In the genomic region with DNA sequence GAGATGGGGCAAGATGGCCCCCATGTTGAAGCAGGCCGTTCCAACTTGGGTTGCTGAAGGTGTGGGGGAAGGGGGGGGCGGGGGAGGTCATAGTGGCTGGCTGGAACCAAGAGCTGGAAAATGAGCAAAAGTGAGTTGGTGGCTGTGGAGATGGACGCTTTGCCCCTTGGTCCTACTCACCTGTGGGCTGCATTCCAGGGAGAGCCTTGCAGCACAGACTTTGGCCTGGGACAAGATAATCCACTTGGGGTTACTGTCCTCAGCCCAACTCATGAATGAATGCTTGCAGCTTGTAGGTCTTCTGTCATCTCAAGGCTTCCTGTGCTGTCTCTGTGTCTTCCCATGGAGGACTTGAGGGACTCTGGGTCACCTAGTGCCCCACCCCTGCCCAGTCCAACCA, we compare ENCODE assay signal across 25 mouse cellular contexts. TPM values are rescaled to one million over a fixed set of nuclear protein-coding genes. Genes with fewer than 3 reads are reported as not detected.
DNase-seq lines count a peak whose midpoint lies in the region; ATAC-seq and TF ChIP-seq lines count a peak whose summit lies in the region.
"Had no signal": no experiment of that assay in that cellular context is flagged by ENCODE, and none has a peak within 500 bp of the region (broad histone marks: within the 10 kb centered on the region; RNA-seq: fewer than 3 reads in every experiment).

No protein-coding gene starts in this region.

- no peaks in the 10 kb centered on the region for H3K9me3 ChIP-seq in embryonic facial prominence, embryonic 13.5 days
- H3K9me3 ChIP-seq in embryonic facial prominence, embryonic 10.5 days: no peaks in the 10 kb centered on the region
- no peaks in the 10 kb centered on the region for H3K9me3 ChIP-seq in heart, embryonic 15.5 days (replicated peaks)
- no peaks in the 10 kb centered on the region for H3K9me3 ChIP-seq in kidney, embryonic 14.5 days (ENCODE audit: control insufficient read depth, low read length)
- no peaks in the 10 kb centered on the region for H3K9me3 ChIP-seq in lung, postnatal 0 days (ENCODE audit: low read length)
- H3K9me3 ChIP-seq: forebrain, embryonic 15.5 days; limb, embryonic 12.5 days; midbrain, embryonic 12.5 days; stomach, embryonic 15.5 days had no signal

- intact Hi-C loops in heart, postnatal 10 days (cut with DNase I): loop anchor here (10.0 kb wide), 1 partner anchor 303 kb away; the partner anchor contains the start of gene Pea15a

- no peak for TF ChIP-seq EP300 in lung, postnatal 0 days (IDR thresholded peaks at IDR 0.05)

- ATAC-seq in embryonic facial prominence, embryonic 13.5 days (ENCODE audit: insufficient number of reproducible peaks, insufficient read depth, low FRiP score, low TSS enrichment, low read depth): no peak
- no peak for ATAC-seq in heart, embryonic 15.5 days (replicated peaks; ENCODE audit: insufficient number of reproducible peaks, insufficient read depth, low FRiP score, low read depth)
- ATAC-seq in kidney, embryonic 14.5 days (ENCODE audit: low FRiP score, low TSS enrichment): no peak
- ATAC-seq in lung, postnatal 0 days: no peak
- ATAC-seq: forebrain, embryonic 15.5 days; hindbrain, postnatal 0 days; intestine, embryonic 16.5 days had no signal

- H3K4me1 ChIP-seq in embryonic facial prominence, embryonic 13.5 days: peaks cover 47% of the 10 kb centered on the region
- peaks cover 50% of the 10 kb centered on the region for H3K4me1 ChIP-seq in embryonic facial prominence, embryonic 10.5 days
- peaks cover 71% of the 10 kb centered on the region for H3K4me1 ChIP-seq in heart, embryonic 15.5 days (replicated peaks)
- peaks cover 23% of the 10 kb centered on the region for H3K4me1 ChIP-seq in kidney, embryonic 14.5 days (ENCODE audit: control insufficient read depth, insufficient read depth, low read length)
- peaks cover 24% of the 10 kb centered on the region for H3K4me1 ChIP-seq in lung, postnatal 0 days (ENCODE audit: insufficient read depth, low read depth, low read length)

- no peak for DNase-seq in embryonic facial prominence, embryonic 10.5 days (ENCODE audit: low spot score)
- DNase-seq in heart, postnatal 10 days: no peak
- DNase-seq in kidney, adult 9 months: peak; percentile 67
- DNase-seq in lung, postnatal 0 days (ENCODE audit: low spot score): no peak
- DNase-seq in lung, postnatal 4 days: no peak
- DNase-seq: adrenal gland, postnatal 25 days; cerebellum, adult 9-10 months; layer of hippocampus, postnatal 36 days; thymus, adult 18-20 months; thymus, postnatal 36 days had no signal

- H3K36me3 ChIP-seq in embryonic facial prominence, embryonic 13.5 days: peaks cover 9% of the 10 kb centered on the region; the same call in 1 of the 2 replicates
- peaks cover 16% of the 10 kb centered on the region; the same call in 1 of the 2 replicates for H3K36me3 ChIP-seq in embryonic facial prominence, embryonic 10.5 days (replicated peaks)
- peaks cover 36% of the 10 kb centered on the region for H3K36me3 ChIP-seq in heart, embryonic 15.5 days
- H3K36me3 ChIP-seq in kidney, embryonic 14.5 days (ENCODE audit: control insufficient read depth, insufficient read depth, low read length): peaks cover 22% of the 10 kb centered on the region
- H3K36me3 ChIP-seq in lung, postnatal 0 days (ENCODE audit: insufficient read depth, low read length): peaks cover 32% of the 10 kb centered on the region
- H3K36me3 ChIP-seq: forebrain, embryonic 15.5 days; midbrain, embryonic 12.5 days had no signal

- TF ChIP-seq CTCF in lung, postnatal 0 days (IDR thresholded peaks at IDR 0.05): no peak

- no peak overlapping the region for H3K9ac ChIP-seq in embryonic facial prominence, embryonic 13.5 days
- no peak overlapping the region for H3K9ac ChIP-seq in heart, embryonic 15.5 days
- H3K9ac ChIP-seq in kidney, embryonic 14.5 days (ENCODE audit: low read depth, low read length): no peak overlapping the region
- no peak overlapping the region for H3K9ac ChIP-seq in lung, postnatal 0 days (replicated peaks; ENCODE audit: low read depth)
- H3K9ac ChIP-seq: forebrain, embryonic 15.5 days; limb, embryonic 12.5 days; liver, embryonic 14.5 days; lung, embryonic 14.5 days; midbrain, embryonic 12.5 days; stomach, embryonic 15.5 days had no signal

- no peak overlapping the region for H3K4me2 ChIP-seq in embryonic facial prominence, embryonic 13.5 days
- no peak overlapping the region for H3K4me2 ChIP-seq in heart, embryonic 15.5 days
- H3K4me2 ChIP-seq in kidney, embryonic 14.5 days (replicated peaks; ENCODE audit: low read depth, low read length): no peak overlapping the region
- no peak overlapping the region for H3K4me2 ChIP-seq in lung, postnatal 0 days (replicated peaks; ENCODE audit: low read depth, low read length)
- H3K4me2 ChIP-seq: forebrain, embryonic 15.5 days; limb, embryonic 12.5 days; lung, embryonic 14.5 days; midbrain, embryonic 12.5 days; stomach, embryonic 15.5 days had no signal

- 87% methylated on average over 3 of the region's 3 CpGs for WGBS in embryonic facial prominence, embryonic 13.5 days
- 87% methylated on average over 3 of the region's 3 CpGs for WGBS in embryonic facial prominence, embryonic 10.5 days
- 81% methylated on average over 3 of the region's 3 CpGs for WGBS in heart, embryonic 15.5 days
- 95% methylated on average over 3 of the region's 3 CpGs for WGBS in kidney, embryonic 14.5 days
- 85% methylated on average over 3 of the region's 3 CpGs for WGBS in lung, postnatal 0 days

- H3K27me3 ChIP-seq in embryonic facial prominence, embryonic 13.5 days: no peaks in the 10 kb centered on the region
- H3K27me3 ChIP-seq in embryonic facial prominence, embryonic 10.5 days (replicated peaks; ENCODE audit: low read depth, poor library complexity, severe bottlenecking): peaks cover 15% of the 10 kb centered on the region
- H3K27me3 ChIP-seq in heart, embryonic 15.5 days: no peaks in the 10 kb centered on the region
- H3K27me3 ChIP-seq in kidney, embryonic 14.5 days (ENCODE audit: control insufficient read depth, insufficient read depth, low read length): no peaks in the 10 kb centered on the region
- H3K27me3 ChIP-seq in lung, postnatal 0 days (replicated peaks; ENCODE audit: insufficient read depth, low read length): no peaks in the 10 kb centered on the region
- H3K27me3 ChIP-seq: forebrain, embryonic 15.5 days; limb, embryonic 12.5 days; stomach, embryonic 15.5 days had no signal

- 0 out of 2 replicates have a peak overlapping the region, but pooled peaks have one; percentile 11 for H3K27ac ChIP-seq in embryonic facial prominence, embryonic 13.5 days
- no peak overlapping the region for H3K27ac ChIP-seq in embryonic facial prominence, embryonic 10.5 days (replicated peaks)
- H3K27ac ChIP-seq in heart, embryonic 15.5 days: peak overlapping the region; percentile 39
- no peak overlapping the region for H3K27ac ChIP-seq in kidney, embryonic 14.5 days (ENCODE audit: low read depth, low read length)
- peak overlapping the region; percentile 32 for H3K27ac ChIP-seq in lung, postnatal 0 days (ENCODE audit: low read length)
- H3K27ac ChIP-seq: forebrain, embryonic 15.5 days; hindbrain, postnatal 0 days; layer of hippocampus, adult 2 months; limb, embryonic 12.5 days; liver, embryonic 14.5 days; midbrain, embryonic 12.5 days; stomach, embryonic 15.5 days had no signal

- no peak overlapping the region for H3K4me3 ChIP-seq in embryonic facial prominence, embryonic 13.5 days
- H3K4me3 ChIP-seq in embryonic facial prominence, embryonic 10.5 days: no peak overlapping the region
- no peak overlapping the region for H3K4me3 ChIP-seq in heart, embryonic 15.5 days
- H3K4me3 ChIP-seq in kidney, embryonic 14.5 days (ENCODE audit: low read length): no peak overlapping the region
- H3K4me3 ChIP-seq in lung, postnatal 0 days (ENCODE audit: low read depth, low read length): no peak overlapping the region
- H3K4me3 ChIP-seq: forebrain, embryonic 15.5 days; layer of hippocampus, adult 2 months; limb, embryonic 12.5 days; midbrain, embryonic 12.5 days; stomach, embryonic 15.5 days had no signal

RNA-seq across cellular contexts. Expression of gene Tagln2, which starts 7.9 kb away (rescaled TPM):
- 133 and 135 TPM in 2 replicates for polyA plus RNA-seq in embryonic facial prominence, embryonic 13.5 days (2015; fragmentation: Nextera tagmentation; extraction: Ambion mirVana)
- polyA plus RNA-seq in embryonic facial prominence, embryonic 10.5 days (2016; fragmentation: Nextera tagmentation; extraction: Ambion mirVana): 75.1 and 82.5 TPM in 2 replicates
- 276 and 327 TPM in 2 replicates for polyA plus RNA-seq in heart, embryonic 15.5 days (2015; fragmentation: Nextera tagmentation; extraction: Ambion mirVana)
- total RNA-seq in heart, postnatal 10 days (2021): 100 to 1,000 TPM; 173 to 178 TPM
- 81.0 and 139 TPM in 2 replicates for polyA plus RNA-seq in kidney, embryonic 14.5 days (2014; fragmentation: Nextera tagmentation; extraction: Ambion mirVana)
- 739 and 823 TPM in 2 replicates for polyA plus RNA-seq in lung, postnatal 0 days (2015; fragmentation: Nextera tagmentation; extraction: Ambion mirVana)

RNA-seq across cellular contexts. Expression of gene Cfap45, which starts 12.9 kb away (rescaled TPM):
- polyA plus RNA-seq in embryonic facial prominence, embryonic 13.5 days (2015; fragmentation: Nextera tagmentation; extraction: Ambion mirVana): 2.0 and 2.3 TPM in 2 replicates
- polyA plus RNA-seq in embryonic facial prominence, embryonic 10.5 days (2016; fragmentation: Nextera tagmentation; extraction: Ambion mirVana): 1.3 TPM in 2 replicates
- 2.3 and 3.3 TPM in 2 replicates for polyA plus RNA-seq in heart, embryonic 15.5 days (2015; fragmentation: Nextera tagmentation; extraction: Ambion mirVana)
- 1 to 10 TPM; 1.8 to 2.8 TPM for total RNA-seq in heart, postnatal 10 days (2021)
- polyA plus RNA-seq in kidney, embryonic 14.5 days (2014; fragmentation: Nextera tagmentation; extraction: Ambion mirVana): 1.0 and 1.2 TPM in 2 replicates
- polyA plus RNA-seq in lung, postnatal 0 days (2015; fragmentation: Nextera tagmentation; extraction: Ambion mirVana): 12.2 and 13.1 TPM in 2 replicates
- total RNA-seq: gastrocnemius, adult 8-10 months had no signal

RNA-seq across cellular contexts. Expression of gene Igsf9, which starts 26.1 kb away (rescaled TPM):
- polyA plus RNA-seq in embryonic facial prominence, embryonic 13.5 days (2015; fragmentation: Nextera tagmentation; extraction: Ambion mirVana): 75.6 and 83.2 TPM in 2 replicates
- 92.8 and 95.9 TPM in 2 replicates for polyA plus RNA-seq in embryonic facial prominence, embryonic 10.5 days (2016; fragmentation: Nextera tagmentation; extraction: Ambion mirVana)
- polyA plus RNA-seq in heart, embryonic 15.5 days (2015; fragmentation: Nextera tagmentation; extraction: Ambion mirVana): 2.9 and 7.7 TPM in 2 replicates
- total RNA-seq in heart, postnatal 10 days (2021): 1 to 10 TPM; 1.0 to 1.4 TPM
- polyA plus RNA-seq in kidney, embryonic 14.5 days (2014; fragmentation: Nextera tagmentation; extraction: Ambion mirVana): 37.8 and 41.8 TPM in 2 replicates
- 1.1 and 1.3 TPM in 2 replicates for polyA plus RNA-seq in lung, postnatal 0 days (2015; fragmentation: Nextera tagmentation; extraction: Ambion mirVana)

RNA-seq across cellular contexts. Expression of gene Slamf9, which starts 32.5 kb away (rescaled TPM):
- polyA plus RNA-seq in embryonic facial prominence, embryonic 13.5 days (2015; fragmentation: Nextera tagmentation; extraction: Ambion mirVana): 0.47 TPM in 1 of 2 replicates, not detected in the other
- not detected in 2 replicates for polyA plus RNA-seq in embryonic facial prominence, embryonic 10.5 days (2016; fragmentation: Nextera tagmentation; extraction: Ambion mirVana)
- polyA plus RNA-seq in heart, embryonic 15.5 days (2015; fragmentation: Nextera tagmentation; extraction: Ambion mirVana): 0.83 and 1.1 TPM in 2 replicates
- 1 to 10 TPM; 1.3 to 1.4 TPM for total RNA-seq in heart, postnatal 10 days (2021)
- 0.74 and 0.97 TPM in 2 replicates for polyA plus RNA-seq in kidney, embryonic 14.5 days (2014; fragmentation: Nextera tagmentation; extraction: Ambion mirVana)
- polyA plus RNA-seq in lung, postnatal 0 days (2015; fragmentation: Nextera tagmentation; extraction: Ambion mirVana): 4.7 and 5.3 TPM in 2 replicates
- total RNA-seq: gastrocnemius, adult 8-10 months; hindbrain, postnatal 0 days had no signal
- polyA plus RNA-seq: forebrain, embryonic 15.5 days had no signal

RNA-seq across cellular contexts. Expression of gene Vsig8, which starts 48.0 kb away (rescaled TPM):
- polyA plus RNA-seq in embryonic facial prominence, embryonic 13.5 days (2015; fragmentation: Nextera tagmentation; extraction: Ambion mirVana): 0.40 and 0.77 TPM in 2 replicates
- polyA plus RNA-seq in embryonic facial prominence, embryonic 10.5 days (2016; fragmentation: Nextera tagmentation; extraction: Ambion mirVana): 0.12 TPM in 1 of 2 replicates, not detected in the other
- 0.34 and 0.55 TPM in 2 replicates for polyA plus RNA-seq in heart, embryonic 15.5 days (2015; fragmentation: Nextera tagmentation; extraction: Ambion mirVana)
- under 1 TPM in 1 of 2 experiments, not detected in 1; 0.24 TPM for total RNA-seq in heart, postnatal 10 days (2021)
- polyA plus RNA-seq in kidney, embryonic 14.5 days (2014; fragmentation: Nextera tagmentation; extraction: Ambion mirVana): 0.19 and 0.54 TPM in 2 replicates
- 0.39 and 0.44 TPM in 2 replicates for polyA plus RNA-seq in lung, postnatal 0 days (2015; fragmentation: Nextera tagmentation; extraction: Ambion mirVana)
- total RNA-seq: gastrocnemius, adult 8-10 months; neutrophil, adult 5-6 weeks had no signal
- polyA plus RNA-seq: hindbrain, embryonic 11.5 days; limb, embryonic 12.5 days; liver, embryonic 14.5 days had no signal

Comparison
In these comparisons a context has a peak if more than half of its experiments do, and no peak if none do; other contexts are left out.
1. H3K27ac ChIP-seq: peak in embryonic facial prominence, embryonic 13.5 days (single experiment), heart, embryonic 15.5 days (single experiment) and lung, postnatal 0 days (single experiment); none in embryonic facial prominence, embryonic 10.5 days (single experiment) and kidney, embryonic 14.5 days (single experiment).